Mouse (Mus musculus) liver, embryonic 15.5 days (tissue): ENCODE measurements around the gene Usp12. TPM values are rescaled to one million over a fixed set of nuclear protein-coding genes. Genes with fewer than 3 reads are reported as not detected.
A peak's percentile ranks its signal among the peaks of the same experiment; 100 is the strongest.

Source experiments
- ATAC-seq: fragments of 200-750 bp; cut with Nextera tagmentation; 2 replicates; pipeline ENCODE4 v1.8.0; 2017; ENCODE audit warnings: moderate number of reproducible peaks, mild to moderate bottlenecking, moderate library complexity; ENCODE audit not compliant: insufficient read depth
- H3K27ac ChIP-seq: fragments of 300-500 bp; sonication (generic); replicated peaks from 2 replicates; pipeline ENCODE4 v1.5.1; 2015; ENCODE audit warnings: mild to moderate bottlenecking, inconsistent platforms
- H3K27me3 ChIP-seq: fragments of 300-500 bp; sonication (generic); 2 replicates; pipeline ENCODE4 v1.6.1; 2015; ENCODE audit warnings: mild to moderate bottlenecking, inconsistent platforms
- H3K36me3 ChIP-seq: fragments of 300-500 bp; sonication (generic); replicated peaks from 2 replicates; pipeline ENCODE4 v1.6.1; 2015; ENCODE audit warnings: moderate library complexity, mild to moderate bottlenecking, inconsistent platforms
- H3K4me1 ChIP-seq: fragments of 300-500 bp; sonication (generic); replicated peaks from 2 replicates; pipeline ENCODE4 v1.6.1; 2015; ENCODE audit warnings: inconsistent platforms
- H3K4me2 ChIP-seq: fragments of 300-500 bp; sonication (generic); 2 replicates; pipeline ENCODE4 v1.6.1; 2015; ENCODE audit warnings: moderate library complexity, mild to moderate bottlenecking, inconsistent platforms
- H3K4me3 ChIP-seq: fragments of 300-500 bp; sonication (generic); replicated peaks from 2 replicates; pipeline ENCODE4 v1.5.1; 2015; ENCODE audit warnings: mild to moderate bottlenecking, inconsistent platforms
- H3K9ac ChIP-seq: fragments of 300-500 bp; sonication (generic); 2 replicates; pipeline ENCODE4 v1.6.1; 2015; ENCODE audit warnings: moderate library complexity, mild to moderate bottlenecking, inconsistent platforms
- H3K9me3 ChIP-seq: fragments of 300-500 bp; sonication (generic); replicated peaks from 2 replicates; pipeline ENCODE4 v1.6.1; 2016; ENCODE audit warnings: inconsistent platforms
- WGBS: fragments of 180-500 bp; shearing (Covaris S2); methylation state at CpG from one replicate; pipeline ENCODE4 v1.1.7; 2015; ENCODE audit warnings: mixed read lengths; ENCODE audit not compliant: insufficient replicate concordance; 5-methylcytosine and 5-hydroxymethylcytosine counted together
- polyA plus RNA-seq: library from polyadenylated mRNA; unstranded; fragments of >200 nt; fragmentation: Nextera tagmentation; extraction: Ambion mirVana; gene quantifications from 2 replicates; pipeline ENCODE4 v1.2.1, GENCODE M21; 2015

The Usp12 gene
- polyA plus RNA-seq, 1 experiment from 2014 or later, result 7.5 TPM

DNA sequence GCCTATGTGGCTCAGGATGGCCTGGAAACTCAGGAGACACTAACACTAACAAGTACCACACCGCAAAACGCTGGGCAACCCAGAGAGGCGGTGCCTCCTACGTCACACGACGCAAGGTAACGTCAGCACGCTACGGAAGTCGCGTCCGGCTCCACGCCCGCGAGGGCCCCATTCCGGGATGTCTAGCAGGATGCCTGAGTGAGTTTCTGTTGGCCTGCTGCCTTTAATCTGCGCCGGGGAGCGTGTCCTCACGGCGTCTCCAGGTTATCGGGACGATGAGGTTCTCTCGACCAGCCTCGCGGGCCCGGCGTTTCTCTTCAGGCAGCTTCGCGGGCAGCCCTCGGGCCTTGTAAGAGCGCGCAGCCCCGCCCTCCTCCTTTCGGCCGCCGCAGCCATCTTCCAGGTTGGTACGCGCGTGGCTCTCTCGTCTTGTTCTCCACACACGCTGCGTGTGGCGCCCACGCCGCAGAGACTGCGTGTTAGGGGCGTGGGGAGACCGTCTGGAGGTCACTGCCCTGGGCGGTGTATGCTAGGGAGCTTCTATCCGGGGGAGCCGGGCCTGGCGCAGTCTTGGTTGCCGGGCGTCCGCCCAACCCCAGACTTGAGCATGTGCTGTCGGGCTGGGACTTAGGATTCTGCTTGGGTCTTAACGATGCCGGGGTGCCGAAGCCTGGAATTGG lies 38.1 kb upstream of the Usp12 start, which contains the start of gene Rpl21:
TSS of gene Rpl21 (plus strand) at position 122 of the 680 bp plus-strand sequence.
- peak within 1 kb of the TSS; percentile 87 for H3K4me2 ChIP-seq
- no peaks in the 10 kb centered on the region for H3K27me3 ChIP-seq
- WGBS, result under 1% methylated on average over 60 of the region's 60 CpGs
- peak within 1 kb of the TSS; percentile 93 for H3K27ac ChIP-seq
- peak within 1 kb of the TSS; percentile 83 for H3K9ac ChIP-seq
- H3K4me3 ChIP-seq, result peak within 1 kb of the TSS; percentile 80
- H3K9me3 ChIP-seq, result no peaks in the 10 kb centered on the region
- peaks cover 52% of the 10 kb centered on the region for H3K4me1 ChIP-seq
- ATAC-seq, result peak; percentile 97
- H3K36me3 ChIP-seq, result peaks cover 40% of the 10 kb centered on the region

DNA sequence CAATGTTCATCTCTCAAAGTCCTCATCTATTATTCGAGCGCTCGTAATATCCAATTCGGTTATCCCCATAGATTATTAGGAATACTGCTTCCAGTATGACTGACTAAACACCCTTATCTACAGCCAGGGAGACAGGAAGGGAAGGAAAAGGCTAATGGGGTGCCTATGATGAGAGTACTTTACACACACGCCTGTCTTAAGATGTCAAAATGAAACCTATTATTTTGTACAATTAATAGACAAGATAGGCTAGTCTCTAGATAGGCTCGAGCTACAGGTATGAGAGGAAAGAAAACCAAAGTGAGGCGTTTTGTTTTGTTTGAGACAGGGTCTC lies 37.6 kb upstream of the Usp12 start:
- H3K9ac ChIP-seq, result peak overlapping the region; percentile 83
- peak overlapping the region; percentile 87 for H3K4me2 ChIP-seq
- H3K4me3 ChIP-seq, result peak overlapping the region; percentile 80
- peaks cover 35% of the 10 kb centered on the region for H3K36me3 ChIP-seq
- no peaks in the 10 kb centered on the region for H3K9me3 ChIP-seq
- H3K4me1 ChIP-seq, result peaks cover 52% of the 10 kb centered on the region
- peak overlapping the region; percentile 93 for H3K27ac ChIP-seq
- WGBS, result 49% methylated on average over 7 of the region's 7 CpGs
- H3K27me3 ChIP-seq, result no peaks in the 10 kb centered on the region
- peak; percentile 5 for ATAC-seq

DNA sequence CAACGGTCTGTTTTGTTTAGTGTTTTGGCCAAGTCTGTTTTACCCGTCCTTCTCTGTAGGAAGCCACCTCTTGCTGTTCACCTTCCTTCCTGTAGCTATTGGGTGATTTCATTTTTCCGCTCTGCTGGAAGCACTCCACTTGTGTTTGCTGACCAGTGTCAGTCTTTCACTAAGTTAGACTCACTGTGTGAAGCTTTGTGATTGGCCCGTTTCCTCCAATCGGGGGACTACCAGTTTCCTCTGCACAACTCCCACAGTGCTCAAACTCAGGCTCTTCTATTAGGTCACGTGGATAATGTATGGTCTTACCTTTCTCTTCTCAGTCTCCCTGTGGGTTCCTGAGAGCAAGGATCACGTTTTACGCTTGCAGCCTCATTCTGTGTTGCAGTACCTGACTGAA lies 34.7 kb upstream of the Usp12 start:
- 13% methylated on average over 8 of the region's 8 CpGs for WGBS
- Histone ChIP-seq H3K4me2 (peak overlapping the region; percentile 57), H3K9ac (0 out of 2 replicates have a peak overlapping the region, but pooled peaks have one; percentile 4), H3K36me3 (peaks cover 6% of the 10 kb centered on the region), H3K27ac (peak overlapping the region; percentile 59; the same call in 1 of the 2 replicates), H3K4me1 (peaks cover 41% of the 10 kb centered on the region), H3K9me3 (no peaks in the 10 kb centered on the region), H3K4me3 (peak overlapping the region; percentile 32), H3K27me3 (no peaks in the 10 kb centered on the region)
- 0 out of 2 replicates have a peak, but pooled peaks have one; percentile 8 for ATAC-seq

DNA sequence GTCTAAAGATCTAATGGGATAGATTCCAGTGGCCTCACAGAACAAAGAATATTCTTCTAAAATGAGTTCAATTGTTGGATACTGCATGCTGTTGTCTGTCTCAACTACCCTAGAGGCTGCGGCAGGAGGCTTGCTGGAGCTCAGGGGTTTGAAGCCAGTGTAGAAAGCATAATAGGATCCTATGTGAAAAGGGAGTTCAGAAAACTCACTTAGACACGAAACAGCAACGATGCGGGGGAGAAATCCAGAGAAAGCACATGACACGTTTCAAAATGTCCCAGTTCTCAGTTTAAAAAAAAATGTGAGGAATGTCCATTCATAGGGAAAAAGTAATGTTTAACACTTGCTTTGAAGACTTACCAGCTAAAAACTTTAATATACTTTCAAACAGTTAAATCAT lies 28.2 kb upstream of the Usp12 start:
- WGBS, result 73% methylated on average over 5 of the region's 5 CpGs
- Histone ChIP-seq H3K9me3 (no peaks in the 10 kb centered on the region), H3K27ac (no peak overlapping the region), H3K4me1 (peaks cover 13% of the 10 kb centered on the region), H3K27me3 (no peaks in the 10 kb centered on the region), H3K9ac (no peak overlapping the region), H3K36me3 (no peaks in the 10 kb centered on the region), H3K4me3 (no peak overlapping the region), H3K4me2 (no peak overlapping the region)
- ATAC-seq, result no peak

DNA sequence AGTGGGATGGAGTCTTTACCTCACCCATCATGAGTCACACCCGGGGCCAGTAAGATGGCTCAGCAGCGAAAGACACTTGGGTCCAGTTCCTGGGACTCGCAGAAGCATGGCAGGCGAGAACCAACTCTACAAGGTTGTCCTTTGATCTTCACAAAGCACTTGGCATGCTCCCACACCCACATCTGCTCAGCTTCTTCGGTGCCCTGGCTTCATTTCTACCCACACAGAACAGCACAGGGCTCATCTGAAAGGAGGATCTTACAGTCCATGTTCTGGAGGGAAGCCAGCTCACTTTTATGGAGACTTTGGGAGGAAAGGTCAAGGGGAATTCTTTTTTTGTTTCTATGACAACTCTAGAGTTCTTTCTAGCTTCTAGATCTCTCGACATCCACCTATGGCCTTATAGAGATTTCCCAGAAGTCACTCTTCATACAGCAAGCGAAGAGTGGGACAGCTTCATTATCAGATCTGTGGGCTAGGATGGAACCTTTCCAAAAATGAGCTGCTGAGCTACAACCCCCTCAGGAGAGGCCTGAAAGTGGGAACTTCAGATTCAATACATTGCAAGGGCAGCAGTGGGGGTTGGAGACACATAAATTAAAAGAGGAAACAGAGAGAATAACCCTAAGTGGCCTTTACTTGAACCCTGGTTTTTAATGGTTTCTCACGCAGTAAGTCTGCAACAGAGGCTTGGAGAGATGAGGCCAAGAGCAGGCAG lies 24.3 kb upstream of the Usp12 start:
- H3K4me1 ChIP-seq, result peaks cover 3% of the 10 kb centered on the region
- H3K9ac ChIP-seq, result no peak overlapping the region
- H3K4me3 ChIP-seq, result no peak overlapping the region
- H3K9me3 ChIP-seq, result no peaks in the 10 kb centered on the region
- no peaks in the 10 kb centered on the region for H3K36me3 ChIP-seq
- ATAC-seq, result no peak
- H3K4me2 ChIP-seq, result no peak overlapping the region
- no peaks in the 10 kb centered on the region for H3K27me3 ChIP-seq
- H3K27ac ChIP-seq, result no peak overlapping the region
- 64% methylated on average over 8 of the region's 8 CpGs for WGBS

DNA sequence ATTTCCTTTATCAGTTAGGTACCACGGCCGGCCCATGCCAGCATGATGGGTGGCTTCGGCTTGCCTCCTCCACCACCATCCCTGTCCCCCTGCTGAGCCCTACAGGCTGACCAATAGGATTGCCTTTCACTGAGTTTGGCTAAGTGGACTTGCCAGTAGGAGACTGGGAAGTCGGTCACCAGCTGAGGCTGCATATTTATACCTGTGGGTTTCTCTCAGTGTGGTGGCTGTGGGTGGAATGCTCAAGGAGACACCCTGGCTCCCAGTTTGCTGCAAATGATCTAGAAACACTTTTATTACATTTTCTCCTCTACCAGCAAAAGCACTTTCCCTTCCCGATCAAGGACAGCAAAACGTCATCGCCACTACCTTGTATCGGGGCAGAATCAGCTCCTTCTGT lies 22.8 kb upstream of the Usp12 start:
- no peaks in the 10 kb centered on the region for H3K36me3 ChIP-seq
- 82% methylated on average over 8 of the region's 8 CpGs for WGBS
- no peak overlapping the region for H3K4me2 ChIP-seq
- ATAC-seq, result no peak
- no peaks in the 10 kb centered on the region for H3K27me3 ChIP-seq
- H3K9me3 ChIP-seq, result no peaks in the 10 kb centered on the region
- H3K4me1 ChIP-seq, result no peaks in the 10 kb centered on the region
- no peak overlapping the region for H3K4me3 ChIP-seq
- no peak overlapping the region for H3K27ac ChIP-seq
- H3K9ac ChIP-seq, result no peak overlapping the region

DNA sequence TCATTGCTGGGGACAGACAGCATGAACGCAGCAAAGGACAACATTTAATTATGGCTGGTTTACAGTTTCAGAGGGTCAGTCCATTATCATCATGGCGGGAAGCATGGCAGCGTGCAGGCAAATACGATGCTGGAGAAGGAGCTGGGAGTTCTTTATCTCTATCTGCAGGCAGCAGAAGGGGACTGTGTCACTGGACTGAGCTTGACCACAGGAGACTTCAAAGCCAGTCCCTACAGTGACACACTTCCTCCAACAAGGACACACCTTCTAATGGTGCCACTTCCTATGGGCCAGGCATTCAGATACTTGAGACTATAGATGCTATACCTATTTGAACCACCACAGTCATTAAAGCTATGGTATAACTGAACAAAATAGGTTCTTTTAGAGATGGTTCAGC lies 20.6 kb upstream of the Usp12 start:
- H3K27ac ChIP-seq, result no peak overlapping the region
- no peak for ATAC-seq

DNA sequence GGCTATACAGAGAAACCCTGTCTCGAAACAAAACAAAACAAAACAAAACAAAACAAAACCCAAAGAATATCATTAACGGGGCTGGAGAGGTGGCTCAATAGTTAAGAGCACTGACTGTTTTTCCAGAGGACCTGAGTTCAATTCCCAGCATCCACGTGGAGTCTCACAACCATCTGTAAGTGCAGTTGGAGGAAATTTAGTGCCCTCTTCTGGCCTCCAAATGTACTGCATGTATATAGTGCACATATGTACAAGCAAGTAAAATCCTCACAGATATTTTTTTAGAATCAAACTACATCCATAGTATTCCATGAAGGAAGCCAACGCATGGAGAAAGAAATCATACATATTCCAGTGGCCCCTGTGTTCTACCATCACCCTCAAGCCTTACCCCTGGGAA lies 18.6 kb upstream of the Usp12 start:
- no peaks in the 10 kb centered on the region for H3K4me1 ChIP-seq
- no peaks in the 10 kb centered on the region for H3K27me3 ChIP-seq
- no peak overlapping the region for H3K4me2 ChIP-seq
- H3K9me3 ChIP-seq, result no peaks in the 10 kb centered on the region
- H3K4me3 ChIP-seq, result no peak overlapping the region
- no peak overlapping the region for H3K27ac ChIP-seq
- WGBS, result 73% methylated on average over 4 of the region's 4 CpGs
- no peak for ATAC-seq
- H3K36me3 ChIP-seq, result no peaks in the 10 kb centered on the region
- H3K9ac ChIP-seq, result no peak overlapping the region

More for the DNA sequence above, 20.6 kb upstream of the Usp12 start:
- H3K9me3 ChIP-seq, result no peaks in the 10 kb centered on the region
- no peak overlapping the region for H3K4me2 ChIP-seq
- H3K9ac ChIP-seq, result no peak overlapping the region
- WGBS, result 34% methylated on average over 4 of the region's 4 CpGs
- no peak overlapping the region for H3K4me3 ChIP-seq
- H3K4me1 ChIP-seq, result no peaks in the 10 kb centered on the region
- no peaks in the 10 kb centered on the region for H3K36me3 ChIP-seq
- H3K27me3 ChIP-seq, result no peaks in the 10 kb centered on the region

DNA sequence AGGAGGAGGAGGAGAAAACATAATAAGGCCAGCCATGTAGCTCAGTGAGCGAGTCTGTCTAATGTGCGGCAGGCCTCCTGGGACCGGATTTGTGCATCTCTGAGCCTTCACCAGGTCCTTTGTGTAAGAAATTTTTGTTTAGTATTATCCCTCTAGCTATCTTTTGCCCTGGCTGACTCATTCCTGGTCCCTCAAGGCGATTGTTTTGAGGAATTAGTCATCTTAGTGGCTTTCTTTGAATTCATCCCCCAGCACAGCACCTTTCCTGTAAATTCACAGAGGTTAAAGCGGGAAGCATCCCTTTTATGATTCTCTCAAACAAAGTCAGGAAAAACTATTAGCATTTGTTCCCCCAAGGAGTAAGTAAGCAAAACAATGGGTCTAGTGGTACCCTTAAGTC lies 18.1 kb upstream of the Usp12 start:
- 81% methylated on average over 5 of the region's 5 CpGs for WGBS
- no peak overlapping the region for H3K27ac ChIP-seq

DNA sequence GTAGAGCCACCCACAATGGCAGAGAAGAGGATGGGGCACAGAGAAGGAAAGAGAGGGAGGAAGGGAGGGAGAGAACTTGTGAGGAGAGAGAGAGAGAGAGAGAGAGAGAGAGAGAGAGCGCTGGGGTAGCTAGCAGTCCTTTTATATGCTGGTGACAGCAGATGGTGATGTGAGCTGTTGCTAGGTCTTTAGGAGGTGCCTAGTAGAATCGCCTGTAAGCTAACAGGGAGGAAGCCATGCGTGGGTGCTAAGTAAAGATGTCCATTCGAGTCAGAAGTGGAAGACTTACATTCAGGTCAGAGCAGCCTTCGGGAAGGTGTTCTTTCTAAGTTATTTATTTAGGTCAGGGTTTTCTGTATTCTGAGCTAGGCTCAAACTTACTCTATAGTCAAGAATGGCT lies 15.1 kb upstream of the Usp12 start:
- ATAC-seq, result no peak
- WGBS, result 62% methylated on average over 5 of the region's 5 CpGs

More for the DNA sequence above, 18.1 kb upstream of the Usp12 start:
- Histone ChIP-seq H3K4me1 (no peaks in the 10 kb centered on the region), H3K36me3 (no peaks in the 10 kb centered on the region), H3K4me2 (no peak overlapping the region), H3K9ac (no peak overlapping the region), H3K9me3 (no peaks in the 10 kb centered on the region), H3K4me3 (no peak overlapping the region), H3K27me3 (no peaks in the 10 kb centered on the region)
- ATAC-seq, result no peak

DNA sequence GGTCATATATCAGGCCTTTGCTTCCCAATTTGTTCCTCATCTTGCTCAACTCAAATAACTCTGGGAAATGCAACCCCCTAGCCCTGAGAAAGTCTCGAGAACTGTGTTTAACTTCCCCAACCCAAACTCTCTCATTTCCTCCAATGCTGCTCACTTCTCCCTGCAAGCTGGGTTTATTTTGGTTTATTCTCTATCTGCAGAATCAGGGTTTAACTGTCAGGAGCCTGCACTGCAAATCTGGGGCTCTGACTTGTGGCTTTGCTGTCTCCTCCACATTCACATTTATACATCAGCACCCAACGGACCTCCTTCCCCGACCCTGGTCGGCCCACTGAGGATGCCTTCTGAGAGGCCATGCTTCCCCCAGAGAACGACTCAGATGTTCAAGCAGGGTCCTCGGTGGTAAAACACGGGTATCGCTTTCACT lies 11.2 kb upstream of the Usp12 start:
- Histone ChIP-seq H3K4me3 (no peak overlapping the region), H3K27ac (no peak overlapping the region), H3K9ac (no peak overlapping the region), H3K27me3 (no peaks in the 10 kb centered on the region), H3K4me2 (no peak overlapping the region), H3K4me1 (no peaks in the 10 kb centered on the region), H3K9me3 (no peaks in the 10 kb centered on the region), H3K36me3 (no peaks in the 10 kb centered on the region)
- peak; percentile 40 for ATAC-seq
- WGBS, result 29% methylated on average over 8 of the region's 8 CpGs

More for the DNA sequence above, 15.1 kb upstream of the Usp12 start:
- no peaks in the 10 kb centered on the region for H3K9me3 ChIP-seq
- no peak overlapping the region for H3K9ac ChIP-seq
- H3K4me3 ChIP-seq, result no peak overlapping the region
- H3K27me3 ChIP-seq, result no peaks in the 10 kb centered on the region
- no peaks in the 10 kb centered on the region for H3K4me1 ChIP-seq
- no peaks in the 10 kb centered on the region for H3K36me3 ChIP-seq
- no peak overlapping the region for H3K4me2 ChIP-seq
- H3K27ac ChIP-seq, result no peak overlapping the region
